Mouse (Mus musculus) embryonic facial prominence, embryonic 14.5 days (tissue): ENCODE measurements around the gene Armcx6. TPM values are rescaled to one million over a fixed set of nuclear protein-coding genes. Genes with fewer than 3 reads are reported as not detected.
"Not testable (repeated sequence)": the region's sequence is repeated elsewhere in the genome, so short reads cannot be mapped to it uniquely, and the experiment has no call there.

Experiments
- ATAC-seq: fragments of 200-750 bp; cut with Nextera tagmentation; 2 replicates; pipeline ENCODE4 v1.8.0; 2017; ENCODE audit warnings: low read depth, moderate number of reproducible peaks, moderate TSS enrichment
- DNase-seq: peaks from one replicate; pipeline ENCODE4 v3.0.0-alpha.2; 2015; ENCODE audit warnings: low spot score
- H3K27ac ChIP-seq: fragments of 300-500 bp; sonication (generic); replicated peaks from 2 replicates; pipeline ENCODE4 v1.5.1; 2014; ENCODE audit warnings: low read depth, mild to moderate bottlenecking, low read length, moderate library complexity
- H3K27me3 ChIP-seq: fragments of 300-500 bp; sonication (generic); replicated peaks from 2 replicates; pipeline ENCODE4 v1.6.1; 2014; ENCODE audit warnings: low read length; ENCODE audit not compliant: control insufficient read depth, insufficient read depth
- H3K36me3 ChIP-seq: fragments of 300-500 bp; sonication (generic); 2 replicates; pipeline ENCODE4 v1.6.1; 2014; ENCODE audit warnings: low read length, mixed read lengths; ENCODE audit not compliant: control insufficient read depth, insufficient read depth
- H3K4me1 ChIP-seq: fragments of 300-500 bp; sonication (generic); 2 replicates; pipeline ENCODE4 v1.6.1; 2014; ENCODE audit warnings: antibody characterized with exemption, low read length; ENCODE audit not compliant: control insufficient read depth, insufficient read depth
- H3K4me2 ChIP-seq: fragments of 300-500 bp; sonication (generic); 2 replicates; pipeline ENCODE4 v1.6.1; 2014; ENCODE audit warnings: low read depth, mild to moderate bottlenecking, low read length, moderate library complexity, mixed read lengths
- H3K4me3 ChIP-seq: fragments of 300-500 bp; sonication (generic); 2 replicates; pipeline ENCODE4 v1.5.1; 2014; ENCODE audit warnings: low read depth, mild to moderate bottlenecking, low read length
- H3K9ac ChIP-seq: fragments of 300-500 bp; sonication (generic); 2 replicates; pipeline ENCODE4 v1.6.1; 2014; ENCODE audit warnings: low read depth, mild to moderate bottlenecking, low read length, moderate library complexity, mixed read lengths
- H3K9me3 ChIP-seq: fragments of 300-500 bp; sonication (generic); 2 replicates; pipeline ENCODE4 v1.6.1; 2016; ENCODE audit warnings: low read length; ENCODE audit not compliant: control insufficient read depth
- WGBS: fragments of 180-500 bp; shearing (Covaris S2); extraction: QIAGEN DNeasy Blood & Tissue Kit; methylation state at CpG from one replicate; pipeline ENCODE4 v1.1.7; 2014; 5-methylcytosine and 5-hydroxymethylcytosine counted together
- polyA plus RNA-seq: library from polyadenylated mRNA; unstranded; fragments of >200 nt; fragmentation: Nextera tagmentation; extraction: Ambion mirVana; gene quantifications from 2 replicates; pipeline ENCODE4 v1.2.1, GENCODE M21; 2014

Gene Armcx6
- polyA plus RNA-seq, 1 experiment from 2014 or later = 24.8 TPM

GRCm38 (mm10) chrX:134746459-134746858, 4.8 kb downstream of the Armcx6 start:
- WGBS = 35% methylated on average over 5 of the region's 5 CpGs
- Histone ChIP-seq H3K4me1 (no peaks in the 10 kb centered on the region), H3K4me2 (no peak overlapping the region), H3K9ac (no peak overlapping the region), H3K9me3 (no peaks in the 10 kb centered on the region), H3K27ac (no peak overlapping the region), H3K4me3 (no peak overlapping the region), H3K36me3 (no peaks in the 10 kb centered on the region), H3K27me3 (peaks cover 13% of the 10 kb centered on the region; the same call in 1 of the 2 replicates)
- peak; percentile 45; the same call in 1 of the 2 replicates for ATAC-seq
- peak; percentile 63 for DNase-seq

GRCm38 (mm10) chrX:134741862-134742261, 9.4 kb downstream of the Armcx6 start:
- H3K36me3 ChIP-seq = no peaks in the 10 kb centered on the region
- peaks cover 14% of the 10 kb centered on the region; the same call in 1 of the 2 replicates for H3K27me3 ChIP-seq
- H3K27ac ChIP-seq = no peak overlapping the region
- H3K4me3 ChIP-seq = no peak overlapping the region
- H3K4me2 ChIP-seq = no peak overlapping the region
- no peaks in the 10 kb centered on the region for H3K9me3 ChIP-seq
- WGBS = 69% methylated on average over 5 of the region's 5 CpGs
- H3K9ac ChIP-seq = no peak overlapping the region
- no peaks in the 10 kb centered on the region for H3K4me1 ChIP-seq
- ATAC-seq (no peak), DNase-seq (no peak)

- Histone ChIP-seq H3K9me3 (no peaks in the 10 kb centered on the region), H3K4me1 (no peaks in the 10 kb centered on the region), H3K27me3 (0 out of 2 replicates have a peak, but pooled peaks cover 8% of the 10 kb centered on the region), H3K36me3 (no peaks in the 10 kb centered on the region), H3K9ac (no peak overlapping the region), H3K4me2 (no peak overlapping the region), H3K4me3 (no peak overlapping the region), H3K27ac (no peak overlapping the region)
- no peak for DNase-seq
- 56% methylated on average over 4 of the region's 4 CpGs for WGBS
- no peak for ATAC-seq
Observed at GRCm38 (mm10) chrX:134739160-134739559, 12.1 kb downstream of the Armcx6 start.

GRCm38 (mm10) chrX:134737796-134738195, 13.4 kb downstream of the Armcx6 start:
- WGBS = 94% methylated on average over 1 of the region's 1 CpGs
- H3K9ac ChIP-seq = no peak overlapping the region
- no peak overlapping the region for H3K4me3 ChIP-seq
- DNase-seq (no peak), ATAC-seq (no peak)
- no peaks in the 10 kb centered on the region for H3K4me1 ChIP-seq
- H3K36me3 ChIP-seq = no peaks in the 10 kb centered on the region
- no peak overlapping the region for H3K27ac ChIP-seq
- 0 out of 2 replicates have a peak, but pooled peaks cover 8% of the 10 kb centered on the region for H3K27me3 ChIP-seq
- no peaks in the 10 kb centered on the region for H3K9me3 ChIP-seq
- H3K4me2 ChIP-seq = no peak overlapping the region

- Histone ChIP-seq H3K27me3 (peaks cover 11% of the 10 kb centered on the region; the same call in 1 of the 2 replicates), H3K9ac (no peak overlapping the region), H3K4me1 (no peaks in the 10 kb centered on the region), H3K4me2 (no peak overlapping the region), H3K4me3 (no peak overlapping the region), H3K27ac (no peak overlapping the region), H3K36me3 (no peaks in the 10 kb centered on the region), H3K9me3 (no peaks in the 10 kb centered on the region)
- WGBS = 44% methylated on average over 4 of the region's 4 CpGs
- DNase-seq (peak; percentile 23), ATAC-seq (no peak)
Observed at GRCm38 (mm10) chrX:134729778-134730177, 21.4 kb downstream of the Armcx6 start.

- not testable (repeated sequence) for ATAC-seq, H3K9me3 ChIP-seq, H3K27ac ChIP-seq, H3K9ac ChIP-seq, H3K4me3 ChIP-seq, H3K4me2 ChIP-seq, DNase-seq, H3K4me1 ChIP-seq, H3K27me3 ChIP-seq
- WGBS = 33% methylated on average over 1 of the region's 2 CpGs
- peaks cover 19% of the 10 kb centered on the region; the same call in 1 of the 2 replicates for H3K36me3 ChIP-seq
Observed at GRCm38 (mm10) chrX:134723762-134724161, 27.5 kb downstream of the Armcx6 start.

GRCm38 (mm10) chrX:134718524-134718923, 32.7 kb downstream of the Armcx6 start:
- ATAC-seq = peak; percentile 79
- H3K4me1 ChIP-seq = no peaks in the 10 kb centered on the region
- no peaks in the 10 kb centered on the region for H3K9me3 ChIP-seq
- WGBS = 14% methylated on average over 13 of the region's 14 CpGs
- H3K9ac ChIP-seq = peak overlapping the region; percentile 79
- peaks cover 19% of the 10 kb centered on the region; the same call in 1 of the 2 replicates for H3K36me3 ChIP-seq
- peaks cover 4% of the 10 kb centered on the region for H3K27me3 ChIP-seq
- peak overlapping the region; percentile 95 for H3K27ac ChIP-seq
- peak overlapping the region; percentile 52 for H3K4me3 ChIP-seq
- H3K4me2 ChIP-seq = peak overlapping the region; percentile 50
- DNase-seq = peak; percentile 84

GRCm38 (mm10) chrX:134717752-134718308, 33.4 kb downstream of the Armcx6 start, which contains the start of gene Armcx1:
TSS of gene Armcx1 (plus strand) at chrX:134717963.
- 17% methylated on average over 16 of the region's 16 CpGs for WGBS
- H3K27ac ChIP-seq = peak within 1 kb of the TSS; percentile 95

GRCm38 (mm10) chrX:134716863-134717262, 34.4 kb downstream of the Armcx6 start:
- peak; percentile 26 for DNase-seq

More at GRCm38 (mm10) chrX:134717752-134718308, 33.4 kb downstream of the Armcx6 start, which contains the start of gene Armcx1:
- Histone ChIP-seq H3K27me3 (peaks cover 4% of the 10 kb centered on the region), H3K9ac (peak within 1 kb of the TSS; percentile 79), H3K4me3 (peak within 1 kb of the TSS; percentile 52), H3K4me1 (no peaks in the 10 kb centered on the region), H3K4me2 (peak within 1 kb of the TSS; percentile 50), H3K36me3 (peaks cover 19% of the 10 kb centered on the region; the same call in 1 of the 2 replicates), H3K9me3 (no peaks in the 10 kb centered on the region)
- DNase-seq (peak; percentile 92), ATAC-seq (peak; percentile 98)

More at GRCm38 (mm10) chrX:134716863-134717262, 34.4 kb downstream of the Armcx6 start:
- Histone ChIP-seq H3K27ac (no peak overlapping the region), H3K9ac (no peak overlapping the region), H3K4me2 (no peak overlapping the region), H3K27me3 (peaks cover 4% of the 10 kb centered on the region), H3K4me1 (no peaks in the 10 kb centered on the region), H3K36me3 (peaks cover 19% of the 10 kb centered on the region; the same call in 1 of the 2 replicates), H3K4me3 (no peak overlapping the region), H3K9me3 (no peaks in the 10 kb centered on the region)
- no peak for ATAC-seq
- 39% methylated on average over 3 of the region's 3 CpGs for WGBS
